Mouse (Mus musculus): ENCODE measurements at regions not wholly inside any gene's neighbourhood (a gene's known extent, or its start where the extent isn't known, plus 50 kb on each side); places are given as distances from the start of the nearest gene placed in this dataset.

GRCm38 (mm10) chr15:67940510-67940909 lies 1439.8 kb upstream of the Lrrc6 start:
- Histone ChIP-seq H3K4me1 (ENCODE audit: control insufficient read depth, insufficient read depth, low read length) (no peaks in the 10 kb centered on the region), H3K36me3 (ENCODE audit: control insufficient read depth, insufficient read depth, low read length) (no peaks in the 10 kb centered on the region), H3K9me3 (ENCODE audit: control insufficient read depth, low read length) (no peaks in the 10 kb centered on the region), H3K27me3 (ENCODE audit: control insufficient read depth, insufficient read depth, low read length) (no peaks in the 10 kb centered on the region), H3K4me3 (ENCODE audit: low read depth, low read length) (no peak overlapping the region), H3K4me2 (ENCODE audit: low read depth, severe bottlenecking) (no peak overlapping the region), H3K9ac (ENCODE audit: low read length) (no peak overlapping the region), H3K27ac (replicated peaks; ENCODE audit: low read depth, low read length) (no peak overlapping the region)
- 83% methylated on average over 1 of the region's 1 CpGs for WGBS
- no peak for DNase-seq (ENCODE audit: low spot score)
- no peak for ATAC-seq (ENCODE audit: insufficient number of reproducible peaks, low FRiP score, low TSS enrichment, low read depth)

- WGBS = 88% methylated on average over 2 of the region's 2 CpGs
- Histone ChIP-seq H3K9me3 (ENCODE audit: control insufficient read depth, low read length) (no peaks in the 10 kb centered on the region), H3K36me3 (ENCODE audit: control insufficient read depth, insufficient read depth, low read length) (no peaks in the 10 kb centered on the region), H3K4me3 (ENCODE audit: low read depth, low read length) (no peak overlapping the region), H3K27me3 (ENCODE audit: control insufficient read depth, insufficient read depth, low read length) (no peaks in the 10 kb centered on the region), H3K4me1 (ENCODE audit: control insufficient read depth, insufficient read depth, low read length) (no peaks in the 10 kb centered on the region), H3K9ac (ENCODE audit: low read length) (no peak overlapping the region), H3K27ac (replicated peaks; ENCODE audit: low read depth, low read length) (no peak overlapping the region), H3K4me2 (ENCODE audit: low read depth, severe bottlenecking) (no peak overlapping the region)
- ATAC-seq (ENCODE audit: insufficient number of reproducible peaks, low FRiP score, low TSS enrichment, low read depth) = no peak
- DNase-seq (ENCODE audit: low spot score) = no peak
Observed at GRCm38 (mm10) chr15:67924885-67925284, 1424.2 kb upstream of the Lrrc6 start.

GRCm38 (mm10) chr15:67907034-67907433 lies 1406.3 kb upstream of the Lrrc6 start:
- DNase-seq (ENCODE audit: low spot score) (no peak), ATAC-seq (ENCODE audit: insufficient number of reproducible peaks, low FRiP score, low TSS enrichment, low read depth) (no peak)
- Histone ChIP-seq H3K9ac (ENCODE audit: low read length) (no peak overlapping the region), H3K4me2 (ENCODE audit: low read depth, severe bottlenecking) (no peak overlapping the region), H3K4me1 (ENCODE audit: control insufficient read depth, insufficient read depth, low read length) (no peaks in the 10 kb centered on the region), H3K4me3 (ENCODE audit: low read depth, low read length) (no peak overlapping the region), H3K36me3 (ENCODE audit: control insufficient read depth, insufficient read depth, low read length) (no peaks in the 10 kb centered on the region), H3K27ac (replicated peaks; ENCODE audit: low read depth, low read length) (no peak overlapping the region), H3K9me3 (ENCODE audit: control insufficient read depth, low read length) (no peaks in the 10 kb centered on the region), H3K27me3 (ENCODE audit: control insufficient read depth, insufficient read depth, low read length) (no peaks in the 10 kb centered on the region)
- WGBS = 83% methylated on average over 2 of the region's 2 CpGs

- WGBS = 84% methylated on average over 1 of the region's 1 CpGs
- no peak overlapping the region for H3K4me3 ChIP-seq (ENCODE audit: low read depth, low read length)
- no peak overlapping the region for H3K4me2 ChIP-seq (ENCODE audit: low read depth, severe bottlenecking)
- H3K27ac ChIP-seq (replicated peaks; ENCODE audit: low read depth, low read length) = no peak overlapping the region
- DNase-seq (ENCODE audit: low spot score) (no peak), ATAC-seq (ENCODE audit: insufficient number of reproducible peaks, low FRiP score, low TSS enrichment, low read depth) (no peak)
- no peaks in the 10 kb centered on the region for H3K9me3 ChIP-seq (ENCODE audit: control insufficient read depth, low read length)
- H3K36me3 ChIP-seq (ENCODE audit: control insufficient read depth, insufficient read depth, low read length) = no peaks in the 10 kb centered on the region
- no peaks in the 10 kb centered on the region for H3K4me1 ChIP-seq (ENCODE audit: control insufficient read depth, insufficient read depth, low read length)
- no peak overlapping the region for H3K9ac ChIP-seq (ENCODE audit: low read length)
- H3K27me3 ChIP-seq (ENCODE audit: control insufficient read depth, insufficient read depth, low read length) = no peaks in the 10 kb centered on the region
Observed at GRCm38 (mm10) chr15:67905279-67905678, 1404.6 kb upstream of the Lrrc6 start.

GRCm38 (mm10) chr15:67904646-67905045 lies 1403.9 kb upstream of the Lrrc6 start:
- no peaks in the 10 kb centered on the region for H3K4me1 ChIP-seq (ENCODE audit: control insufficient read depth, insufficient read depth, low read length)
- no peaks in the 10 kb centered on the region for H3K9me3 ChIP-seq (ENCODE audit: control insufficient read depth, low read length)
- no peak overlapping the region for H3K4me3 ChIP-seq (ENCODE audit: low read depth, low read length)
- H3K27me3 ChIP-seq (ENCODE audit: control insufficient read depth, insufficient read depth, low read length) = no peaks in the 10 kb centered on the region
- ATAC-seq (ENCODE audit: insufficient number of reproducible peaks, low FRiP score, low TSS enrichment, low read depth) (no peak), DNase-seq (ENCODE audit: low spot score) (no peak)
- no peaks in the 10 kb centered on the region for H3K36me3 ChIP-seq (ENCODE audit: control insufficient read depth, insufficient read depth, low read length)
- H3K27ac ChIP-seq (replicated peaks; ENCODE audit: low read depth, low read length) = no peak overlapping the region
- H3K9ac ChIP-seq (ENCODE audit: low read length) = no peak overlapping the region
- no peak overlapping the region for H3K4me2 ChIP-seq (ENCODE audit: low read depth, severe bottlenecking)

- H3K4me2 ChIP-seq (ENCODE audit: low read depth, severe bottlenecking) = no peak overlapping the region
- DNase-seq (ENCODE audit: low spot score) = no peak
- H3K27ac ChIP-seq (replicated peaks; ENCODE audit: low read depth, low read length) = no peak overlapping the region
- no peaks in the 10 kb centered on the region for H3K4me1 ChIP-seq (ENCODE audit: control insufficient read depth, insufficient read depth, low read length)
- no peak overlapping the region for H3K9ac ChIP-seq (ENCODE audit: low read length)
- ATAC-seq (ENCODE audit: insufficient number of reproducible peaks, low FRiP score, low TSS enrichment, low read depth) = no peak
- no peaks in the 10 kb centered on the region for H3K36me3 ChIP-seq (ENCODE audit: control insufficient read depth, insufficient read depth, low read length)
- H3K27me3 ChIP-seq (ENCODE audit: control insufficient read depth, insufficient read depth, low read length) = no peaks in the 10 kb centered on the region
- 94% methylated on average over 2 of the region's 2 CpGs for WGBS
- no peak overlapping the region for H3K4me3 ChIP-seq (ENCODE audit: low read depth, low read length)
- H3K9me3 ChIP-seq (ENCODE audit: control insufficient read depth, low read length) = no peaks in the 10 kb centered on the region
Observed at GRCm38 (mm10) chr15:67902982-67903381, 1402.3 kb upstream of the Lrrc6 start.

GRCm38 (mm10) chr15:67901191-67901601 lies 1400.5 kb upstream of the Lrrc6 start:
- ATAC-seq (ENCODE audit: insufficient number of reproducible peaks, low FRiP score, low TSS enrichment, low read depth) (no peak), DNase-seq (ENCODE audit: low spot score) (no peak)
- Histone ChIP-seq H3K27ac (replicated peaks; ENCODE audit: low read depth, low read length) (no peak overlapping the region), H3K4me2 (ENCODE audit: low read depth, severe bottlenecking) (no peak overlapping the region), H3K9ac (ENCODE audit: low read length) (no peak overlapping the region), H3K9me3 (ENCODE audit: control insufficient read depth, low read length) (no peaks in the 10 kb centered on the region), H3K36me3 (ENCODE audit: control insufficient read depth, insufficient read depth, low read length) (no peaks in the 10 kb centered on the region), H3K4me3 (ENCODE audit: low read depth, low read length) (no peak overlapping the region), H3K4me1 (ENCODE audit: control insufficient read depth, insufficient read depth, low read length) (no peaks in the 10 kb centered on the region), H3K27me3 (ENCODE audit: control insufficient read depth, insufficient read depth, low read length) (no peaks in the 10 kb centered on the region)
- WGBS = 88% methylated on average over 7 of the region's 7 CpGs

- 67% methylated on average over 6 of the region's 6 CpGs for WGBS
- Histone ChIP-seq H3K4me3 (ENCODE audit: low read depth, low read length) (no peak overlapping the region), H3K4me2 (ENCODE audit: low read depth, severe bottlenecking) (no peak overlapping the region), H3K4me1 (ENCODE audit: control insufficient read depth, insufficient read depth, low read length) (no peaks in the 10 kb centered on the region), H3K27me3 (ENCODE audit: control insufficient read depth, insufficient read depth, low read length) (no peaks in the 10 kb centered on the region), H3K9me3 (ENCODE audit: control insufficient read depth, low read length) (no peaks in the 10 kb centered on the region), H3K36me3 (ENCODE audit: control insufficient read depth, insufficient read depth, low read length) (no peaks in the 10 kb centered on the region), H3K27ac (replicated peaks; ENCODE audit: low read depth, low read length) (no peak overlapping the region), H3K9ac (ENCODE audit: low read length) (no peak overlapping the region)
- DNase-seq (ENCODE audit: low spot score) (no peak), ATAC-seq (ENCODE audit: insufficient number of reproducible peaks, low FRiP score, low TSS enrichment, low read depth) (no peak)
Observed at GRCm38 (mm10) chr15:67899772-67900171, 1399.1 kb upstream of the Lrrc6 start.

GRCm38 (mm10) chr15:67898959-67899403 lies 1398.3 kb upstream of the Lrrc6 start:
- WGBS = 77% methylated on average over 3 of the region's 3 CpGs
- Histone ChIP-seq H3K27ac (replicated peaks; ENCODE audit: low read depth, low read length) (no peak overlapping the region), H3K4me1 (ENCODE audit: control insufficient read depth, insufficient read depth, low read length) (no peaks in the 10 kb centered on the region), H3K27me3 (ENCODE audit: control insufficient read depth, insufficient read depth, low read length) (no peaks in the 10 kb centered on the region), H3K9ac (ENCODE audit: low read length) (no peak overlapping the region), H3K9me3 (ENCODE audit: control insufficient read depth, low read length) (no peaks in the 10 kb centered on the region), H3K36me3 (ENCODE audit: control insufficient read depth, insufficient read depth, low read length) (no peaks in the 10 kb centered on the region), H3K4me2 (ENCODE audit: low read depth, severe bottlenecking) (no peak overlapping the region), H3K4me3 (ENCODE audit: low read depth, low read length) (no peak overlapping the region)
- no peak for DNase-seq (ENCODE audit: low spot score)
- ATAC-seq (ENCODE audit: insufficient number of reproducible peaks, low FRiP score, low TSS enrichment, low read depth) = no peak
